ENCODE assay signal across 9 mouse cellular contexts in the genomic region with DNA sequence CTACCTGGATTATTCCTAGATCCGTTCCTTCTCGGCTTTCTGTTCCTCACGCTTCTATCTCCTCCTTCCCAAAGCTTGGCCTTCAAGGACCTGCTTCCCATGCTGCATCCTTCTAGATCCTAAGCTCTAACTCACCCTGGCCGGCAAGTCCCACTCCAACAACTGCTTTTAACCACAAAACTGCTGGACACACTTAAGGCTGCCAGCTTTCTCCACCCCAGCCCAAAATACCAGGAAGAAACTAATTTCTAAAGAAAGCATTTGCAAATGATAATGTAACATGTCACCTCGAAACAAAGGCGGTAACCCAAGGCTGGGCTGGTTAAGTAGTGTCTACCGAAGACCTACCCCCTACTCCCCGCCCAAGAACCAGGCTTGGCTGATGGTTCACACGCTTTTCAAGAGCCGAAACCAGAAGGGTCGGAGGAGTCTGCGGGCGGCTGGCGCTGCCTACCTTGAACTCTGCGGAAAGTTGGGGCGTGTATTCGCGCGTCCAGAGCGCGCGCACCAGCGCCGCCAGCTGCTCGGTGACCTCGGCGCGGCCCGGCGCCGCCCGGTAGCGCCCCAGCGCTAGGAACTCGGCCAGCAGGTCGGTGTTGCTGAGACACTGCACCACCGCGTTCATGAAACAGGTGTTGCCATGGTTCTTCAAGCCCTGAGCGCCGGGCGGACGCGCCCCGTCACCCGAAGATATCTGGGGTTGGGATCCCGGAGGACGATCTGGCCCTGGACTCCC. TPM values are rescaled to one million over a fixed set of nuclear protein-coding genes. Genes with fewer than 3 reads are reported as not detected.
DNase-seq lines count a peak whose midpoint lies in the region; ATAC-seq and TF ChIP-seq lines count a peak whose summit lies in the region.
"Had no signal": no experiment of that assay in that cellular context is flagged by ENCODE, and none has a peak within 500 bp of the region (broad histone marks: within the 10 kb centered on the region; RNA-seq: fewer than 3 reads in every experiment).

No protein-coding gene starts in this region.

- peak overlapping the region; percentile 65 for H3K9ac ChIP-seq in embryonic facial prominence, embryonic 14.5 days (ENCODE audit: low read depth, low read length)
- peak overlapping the region; percentile 82 for H3K9ac ChIP-seq in heart, embryonic 13.5 days
- H3K9ac ChIP-seq in kidney, embryonic 15.5 days: peak overlapping the region; percentile 42

- WGBS in embryonic facial prominence, embryonic 14.5 days: 4% methylated on average over 30 of the region's 47 CpGs
- WGBS in heart, embryonic 13.5 days: 2% methylated on average over 47 of the region's 47 CpGs
- WGBS in kidney, embryonic 15.5 days: 2% methylated on average over 47 of the region's 47 CpGs
- WGBS in lung, adult 2 months: 5% methylated on average over 47 of the region's 47 CpGs
- 8% methylated on average over 47 of the region's 47 CpGs for WGBS in olfactory bulb, adult 2 months

- peak overlapping the region; percentile 73 for H3K4me3 ChIP-seq in embryonic facial prominence, embryonic 14.5 days (ENCODE audit: low read depth, low read length)
- peak overlapping the region; percentile 80 for H3K4me3 ChIP-seq in heart, embryonic 13.5 days
- H3K4me3 ChIP-seq in kidney, embryonic 15.5 days (replicated peaks): peak overlapping the region; percentile 67
- H3K4me3 ChIP-seq in lung, adult 2 months (replicated peaks; ENCODE audit: extremely low read depth, low read depth, low read length): peak overlapping the region; percentile 44
- peak overlapping the region; percentile 51 for H3K4me3 ChIP-seq in olfactory bulb, adult 2 months (ENCODE audit: insufficient read depth, low read depth, low read length)

- peak overlapping the region; percentile 21; the same call in 1 of the 2 replicates for H3K27ac ChIP-seq in embryonic facial prominence, embryonic 14.5 days (replicated peaks; ENCODE audit: low read depth, low read length)
- 0 out of 2 replicates have a peak overlapping the region, but pooled peaks have one; percentile 5 for H3K27ac ChIP-seq in heart, embryonic 13.5 days (replicated peaks)
- H3K27ac ChIP-seq in kidney, embryonic 15.5 days: peak overlapping the region; percentile 83
- H3K27ac ChIP-seq in olfactory bulb, adult 2 months (ENCODE audit: insufficient read depth, low read depth, low read length): no peak overlapping the region
- H3K27ac ChIP-seq: macrophage had no signal

- peak; percentile 23 for DNase-seq in right cerebral cortex, adult 18-20 months
- no peak for DNase-seq in right cerebral cortex, postnatal 36 days (ENCODE audit: low spot score in 2 of 2)
- DNase-seq in embryonic facial prominence, embryonic 14.5 days (ENCODE audit: low spot score): peak; percentile 40
- peak; percentile 63 for DNase-seq in lung, adult 2 months

- peak overlapping the region; percentile 98 for H3K4me2 ChIP-seq in embryonic facial prominence, embryonic 14.5 days (ENCODE audit: low read depth, low read length)
- H3K4me2 ChIP-seq in heart, embryonic 13.5 days: peak overlapping the region; percentile 99
- H3K4me2 ChIP-seq in kidney, embryonic 15.5 days: peak overlapping the region; percentile 88

- TF ChIP-seq CTCF in lung, adult 2 months (IDR thresholded peaks at IDR 0.05; ENCODE audit: insufficient read depth, low read length): no peak
- TF ChIP-seq CTCF in olfactory bulb, adult 2 months (IDR thresholded peaks at IDR 0.05; ENCODE audit: insufficient read depth, low read depth, low read length): no peak

- peak; percentile 56 for ATAC-seq in embryonic facial prominence, embryonic 14.5 days (ENCODE audit: low read depth)
- no peak for ATAC-seq in heart, embryonic 13.5 days (ENCODE audit: extremely low read depth, insufficient number of reproducible peaks, low FRiP score, low TSS enrichment)
- peak; percentile 43 for ATAC-seq in kidney, embryonic 15.5 days (replicated peaks; ENCODE audit: low FRiP score)
- no peak for ATAC-seq in activated CD4-positive, CD25-positive, alpha-beta regulatory T cell, adult 4 months

- peak; percentile 36; the same call in 1 of the 2 replicates for TF ChIP-seq POLR2A in lung, adult 2 months (IDR thresholded peaks at IDR 0.05; ENCODE audit: borderline replicate concordance, extremely low read depth, low read depth, low read length)
- TF ChIP-seq POLR2A in olfactory bulb, adult 2 months (IDR thresholded peaks at IDR 0.05; ENCODE audit: insufficient read depth, low read depth, low read length): no peak

- H3K27me3 ChIP-seq in embryonic facial prominence, embryonic 14.5 days (replicated peaks; ENCODE audit: control insufficient read depth, insufficient read depth, low read length): peaks cover 34% of the 10 kb centered on the region
- peaks cover 27% of the 10 kb centered on the region for H3K27me3 ChIP-seq in heart, embryonic 13.5 days (replicated peaks)
- H3K27me3 ChIP-seq in kidney, embryonic 15.5 days: peaks cover 22% of the 10 kb centered on the region

- no peaks in the 10 kb centered on the region for H3K9me3 ChIP-seq in embryonic facial prominence, embryonic 14.5 days (ENCODE audit: control insufficient read depth, low read length)
- no peaks in the 10 kb centered on the region for H3K9me3 ChIP-seq in heart, embryonic 13.5 days
- no peaks in the 10 kb centered on the region for H3K9me3 ChIP-seq in kidney, embryonic 15.5 days (replicated peaks)

- no peaks in the 10 kb centered on the region for H3K4me1 ChIP-seq in embryonic facial prominence, embryonic 14.5 days (ENCODE audit: control insufficient read depth, insufficient read depth, low read length)
- peaks cover 14% of the 10 kb centered on the region for H3K4me1 ChIP-seq in heart, embryonic 13.5 days
- peaks cover 23% of the 10 kb centered on the region for H3K4me1 ChIP-seq in kidney, embryonic 15.5 days
- H3K4me1 ChIP-seq in lung, adult 2 months (ENCODE audit: control insufficient read depth, insufficient read depth, low read length): peaks cover 12% of the 10 kb centered on the region
- peaks cover 16% of the 10 kb centered on the region for H3K4me1 ChIP-seq in olfactory bulb, adult 2 months (ENCODE audit: control insufficient read depth, insufficient read depth, low read length)

- H3K36me3 ChIP-seq in embryonic facial prominence, embryonic 14.5 days (ENCODE audit: control insufficient read depth, insufficient read depth, low read length): no peaks in the 10 kb centered on the region
- H3K36me3 ChIP-seq in heart, embryonic 13.5 days: no peaks in the 10 kb centered on the region
- no peaks in the 10 kb centered on the region for H3K36me3 ChIP-seq in kidney, embryonic 15.5 days

RNA-seq across cellular contexts. Expression of gene Usp43, which starts 0.7 kb away (rescaled TPM):
- 2.3 and 2.4 TPM in 2 replicates for polyA plus RNA-seq in embryonic facial prominence, embryonic 14.5 days (2014; fragmentation: Nextera tagmentation; extraction: Ambion mirVana)
- polyA plus RNA-seq in heart, embryonic 13.5 days (2015; fragmentation: Nextera tagmentation; extraction: Ambion mirVana): 0.80 and 0.87 TPM in 2 replicates
- 2.0 and 2.6 TPM in 2 replicates for polyA plus RNA-seq in kidney, embryonic 15.5 days (2015; fragmentation: Nextera tagmentation; extraction: Ambion mirVana)
- polyA plus RNA-seq in lung, adult 2 months (2012; rRNA removed): 7.0 and 7.9 TPM in 2 replicates
- not detected in 2 replicates for polyA plus RNA-seq in olfactory bulb, adult 2 months (2012; ENCODE audit: insufficient read depth, insufficient read length, low replicate concordance, missing spikeins)
- polyA plus RNA-seq in activated CD4-positive, CD25-positive, alpha-beta regulatory T cell, adult 4 months (2017; shearing (Covaris generic)): not detected
- polyA plus RNA-seq: macrophage had no signal

RNA-seq across cellular contexts. Expression of gene Cfap52, which starts 44.2 kb away (rescaled TPM):
- polyA plus RNA-seq in embryonic facial prominence, embryonic 14.5 days (2014; fragmentation: Nextera tagmentation; extraction: Ambion mirVana): 2.9 and 7.2 TPM in 2 replicates
- 0.29 and 0.33 TPM in 2 replicates for polyA plus RNA-seq in heart, embryonic 13.5 days (2015; fragmentation: Nextera tagmentation; extraction: Ambion mirVana)
- polyA plus RNA-seq in kidney, embryonic 15.5 days (2015; fragmentation: Nextera tagmentation; extraction: Ambion mirVana): 1.2 and 1.5 TPM in 2 replicates
- 4.7 and 9.4 TPM in 2 replicates for polyA plus RNA-seq in lung, adult 2 months (2012; rRNA removed)
- polyA plus RNA-seq in olfactory bulb, adult 2 months (2012; ENCODE audit: insufficient read depth, insufficient read length, low replicate concordance, missing spikeins): not detected in 2 replicates
- polyA plus RNA-seq in activated CD4-positive, CD25-positive, alpha-beta regulatory T cell, adult 4 months (2017; shearing (Covaris generic)): not detected
- polyA plus RNA-seq: macrophage had no signal

RNA-seq across cellular contexts. Expression of gene Stx8, which starts 44.7 kb away (rescaled TPM):
- 57.5 and 58.9 TPM in 2 replicates for polyA plus RNA-seq in embryonic facial prominence, embryonic 14.5 days (2014; fragmentation: Nextera tagmentation; extraction: Ambion mirVana)
- polyA plus RNA-seq in heart, embryonic 13.5 days (2015; fragmentation: Nextera tagmentation; extraction: Ambion mirVana): 50.6 and 58.1 TPM in 2 replicates
- polyA plus RNA-seq in kidney, embryonic 15.5 days (2015; fragmentation: Nextera tagmentation; extraction: Ambion mirVana): 51.1 and 52.4 TPM in 2 replicates
- polyA plus RNA-seq in lung, adult 2 months (2012; rRNA removed): 3.9 and 8.7 TPM in 2 replicates
- not detected in 2 replicates for polyA plus RNA-seq in olfactory bulb, adult 2 months (2012; ENCODE audit: insufficient read depth, insufficient read length, low replicate concordance, missing spikeins)
- polyA plus RNA-seq in activated CD4-positive, CD25-positive, alpha-beta regulatory T cell, adult 4 months (2017; shearing (Covaris generic)): 10 to 100 TPM; 58.8 to 83.5 TPM

Comparison
In these comparisons a context has a peak if more than half of its experiments do, and no peak if none do; other contexts are left out.
1. DNase-seq: peak in right cerebral cortex, adult 18-20 months (single experiment), embryonic facial prominence, embryonic 14.5 days (single experiment) and lung, adult 2 months (single experiment); none in right cerebral cortex, postnatal 36 days (0 of 2).
2. ATAC-seq: peak in embryonic facial prominence, embryonic 14.5 days (single experiment) and kidney, embryonic 15.5 days (single experiment); none in heart, embryonic 13.5 days (single experiment) and activated CD4-positive, CD25-positive, alpha-beta regulatory T cell, adult 4 months (single experiment).
3. Peak in every context shown above with its lines, with median percentiles within 50 percentile points of each other: H3K4me2 ChIP-seq, H3K4me3 ChIP-seq and H3K9ac ChIP-seq.